Mouse (Mus musculus) embryonic facial prominence, embryonic 15.5 days (tissue): ENCODE results near the gene Il5. TPM values are rescaled to one million over a fixed set of nuclear protein-coding genes. Genes with fewer than 3 reads are reported as not detected.

Experiments
- ATAC-seq: fragments of 200-750 bp; cut with Nextera tagmentation; 2 replicates; pipeline ENCODE4 v1.8.0; 2017; ENCODE audit warnings: low read depth, moderate TSS enrichment; ENCODE audit not compliant: insufficient number of reproducible peaks, low FRiP score, low TSS enrichment
- H3K27ac ChIP-seq: fragments of 300-500 bp; sonication (generic); replicated peaks from 2 replicates; pipeline ENCODE4 v1.5.1; 2015; ENCODE audit warnings: mild to moderate bottlenecking, inconsistent platforms
- H3K27me3 ChIP-seq: fragments of 300-500 bp; sonication (generic); 2 replicates; pipeline ENCODE4 v1.6.1; 2015; ENCODE audit warnings: inconsistent platforms
- H3K36me3 ChIP-seq: fragments of 300-500 bp; sonication (generic); 2 replicates; pipeline ENCODE4 v1.6.1; 2015; ENCODE audit warnings: mild to moderate bottlenecking, inconsistent platforms
- H3K4me1 ChIP-seq: fragments of 300-500 bp; sonication (generic); 2 replicates; pipeline ENCODE4 v1.6.1; 2015; ENCODE audit warnings: inconsistent platforms
- H3K4me2 ChIP-seq: fragments of 300-500 bp; sonication (generic); replicated peaks from 2 replicates; pipeline ENCODE4 v1.6.1; 2015; ENCODE audit warnings: mild to moderate bottlenecking, inconsistent platforms
- H3K4me3 ChIP-seq: fragments of 300-500 bp; sonication (generic); replicated peaks from 2 replicates; pipeline ENCODE4 v1.5.1; 2015; ENCODE audit warnings: mild to moderate bottlenecking, inconsistent platforms
- H3K9ac ChIP-seq: fragments of 300-500 bp; sonication (generic); 2 replicates; pipeline ENCODE4 v1.6.1; 2015; ENCODE audit warnings: inconsistent platforms
- H3K9me3 ChIP-seq: fragments of 300-500 bp; sonication (generic); replicated peaks from 2 replicates; pipeline ENCODE4 v1.6.1; 2016; ENCODE audit warnings: inconsistent platforms
- WGBS: fragments of 180-500 bp; shearing (Covaris S2); methylation state at CpG from one replicate; pipeline ENCODE4 v1.1.7; 2015; 5-methylcytosine and 5-hydroxymethylcytosine counted together
- polyA plus RNA-seq: library from polyadenylated mRNA; unstranded; fragments of >200 nt; fragmentation: Nextera tagmentation; extraction: Ambion mirVana; gene quantifications from 2 replicates; pipeline ENCODE4 v1.2.1, GENCODE M21; 2015

Gene Il5
- polyA plus RNA-seq, 1 experiment from 2014 or later: not detected

GRCm38 (mm10) chr11:53761822-53762221 lies 41.2 kb downstream of the Il5 start:
- Histone ChIP-seq H3K27me3 (no peaks in the 10 kb centered on the region), H3K4me3 (no peak overlapping the region), H3K9me3 (no peaks in the 10 kb centered on the region), H3K27ac (peak overlapping the region; percentile 95), H3K4me1 (peaks cover 54% of the 10 kb centered on the region), H3K4me2 (no peak overlapping the region), H3K9ac (no peak overlapping the region), H3K36me3 (no peaks in the 10 kb centered on the region)
- ATAC-seq: no peak
- WGBS: 49% methylated on average over 2 of the region's 2 CpGs

- no peak for ATAC-seq
- no peaks in the 10 kb centered on the region for H3K9me3 ChIP-seq
- H3K27me3 ChIP-seq: no peaks in the 10 kb centered on the region
- 64% methylated on average over 2 of the region's 2 CpGs for WGBS
- peak overlapping the region; percentile 95 for H3K27ac ChIP-seq
- H3K36me3 ChIP-seq: no peaks in the 10 kb centered on the region
- H3K4me2 ChIP-seq: peak overlapping the region; percentile 77
- H3K4me1 ChIP-seq: peaks cover 54% of the 10 kb centered on the region
- H3K4me3 ChIP-seq: peak overlapping the region; percentile 39
- no peak overlapping the region for H3K9ac ChIP-seq
Measured at GRCm38 (mm10) chr11:53762426-53762825, 41.8 kb downstream of the Il5 start.

GRCm38 (mm10) chr11:53762827-53763495 lies 42.4 kb downstream of the Il5 start:
- WGBS: 4% methylated on average over 23 of the region's 23 CpGs
- no peak for ATAC-seq
- peaks cover 54% of the 10 kb centered on the region for H3K4me1 ChIP-seq

GRCm38 (mm10) chr11:53763496-53764140 lies 43.0 kb downstream of the Il5 start:
- Histone ChIP-seq H3K27me3 (no peaks in the 10 kb centered on the region), H3K4me1 (peaks cover 53% of the 10 kb centered on the region), H3K9ac (peak overlapping the region; percentile 24), H3K27ac (peak overlapping the region; percentile 95), H3K4me2 (peak overlapping the region; percentile 77), H3K9me3 (no peaks in the 10 kb centered on the region), H3K4me3 (peak overlapping the region; percentile 39), H3K36me3 (no peaks in the 10 kb centered on the region)
- peak; percentile 89 for ATAC-seq
- under 1% methylated on average over 33 of the region's 33 CpGs for WGBS

More at GRCm38 (mm10) chr11:53762827-53763495, 42.4 kb downstream of the Il5 start:
- Histone ChIP-seq H3K4me3 (peak overlapping the region; percentile 39), H3K9me3 (no peaks in the 10 kb centered on the region), H3K4me2 (peak overlapping the region; percentile 77), H3K9ac (0 out of 2 replicates have a peak overlapping the region, but pooled peaks have one; percentile 24), H3K27me3 (no peaks in the 10 kb centered on the region), H3K36me3 (no peaks in the 10 kb centered on the region), H3K27ac (peak overlapping the region; percentile 95)

- no peaks in the 10 kb centered on the region for H3K27me3 ChIP-seq
- H3K4me1 ChIP-seq: peaks cover 48% of the 10 kb centered on the region
- H3K4me3 ChIP-seq: no peak overlapping the region
- no peaks in the 10 kb centered on the region for H3K36me3 ChIP-seq
- H3K27ac ChIP-seq: peak overlapping the region; percentile 95
- 45% methylated on average over 5 of the region's 5 CpGs for WGBS
- ATAC-seq: no peak
- no peaks in the 10 kb centered on the region for H3K9me3 ChIP-seq
- H3K9ac ChIP-seq: no peak overlapping the region
- no peak overlapping the region for H3K4me2 ChIP-seq
Measured at GRCm38 (mm10) chr11:53764581-53764980, 44.0 kb downstream of the Il5 start.

- ATAC-seq: no peak
- Histone ChIP-seq H3K27me3 (no peaks in the 10 kb centered on the region), H3K9ac (no peak overlapping the region), H3K4me2 (no peak overlapping the region), H3K27ac (no peak overlapping the region), H3K4me1 (peaks cover 24% of the 10 kb centered on the region), H3K36me3 (0 out of 2 replicates have a peak, but pooled peaks cover 6% of the 10 kb centered on the region), H3K4me3 (0 out of 2 replicates have a peak overlapping the region, but pooled peaks have one; percentile 72), H3K9me3 (no peaks in the 10 kb centered on the region)
- 58% methylated on average over 13 of the region's 13 CpGs for whole genome bisulfite sequencing
Measured at GRCm38 (mm10) chr11:53768422-53769184, 48.0 kb downstream of the Il5 start.

- Histone ChIP-seq H3K27ac (peak overlapping the region; percentile 39; the same call in 1 of the 2 replicates), H3K4me3 (peak overlapping the region; percentile 72), H3K4me1 (peaks cover 18% of the 10 kb centered on the region), H3K27me3 (no peaks in the 10 kb centered on the region), H3K9me3 (no peaks in the 10 kb centered on the region), H3K36me3 (peaks cover 10% of the 10 kb centered on the region; the same call in 1 of the 2 replicates), H3K4me2 (peak overlapping the region; percentile 89), H3K9ac (no peak overlapping the region)
- 58% methylated on average over 12 of the region's 12 CpGs for WGBS
- ATAC-seq: no peak
Measured at GRCm38 (mm10) chr11:53769185-53769576, 48.6 kb downstream of the Il5 start.

GRCm38 (mm10) chr11:53769760-53770124 lies 49.1 kb downstream of the Il5 start, which contains the start of gene Irf1:
Irf1 (plus strand) TSS chr11:53770014.
- peaks cover 14% of the 10 kb centered on the region; the same call in 1 of the 2 replicates for H3K36me3 ChIP-seq
- H3K4me3 ChIP-seq: peak within 1 kb of the TSS; percentile 72
- peaks cover 13% of the 10 kb centered on the region for H3K4me1 ChIP-seq
- no peaks in the 10 kb centered on the region for H3K27me3 ChIP-seq
- ATAC-seq: peak; percentile 94
- H3K9me3 ChIP-seq: no peaks in the 10 kb centered on the region
- H3K9ac ChIP-seq: peak within 1 kb of the TSS; percentile 50
- peak within 1 kb of the TSS; percentile 56 for H3K27ac ChIP-seq
- peak within 1 kb of the TSS; percentile 89 for H3K4me2 ChIP-seq
- under 1% methylated on average over 40 of the region's 40 CpGs for WGBS

- ATAC-seq: peak; percentile 84
Measured at GRCm38 (mm10) chr11:53770125-53770791, 49.7 kb downstream of the Il5 start.

GRCm38 (mm10) chr11:53771001-53771744 lies 50.6 kb downstream of the Il5 start:
- Histone ChIP-seq H3K4me1 (peaks cover 20% of the 10 kb centered on the region), H3K9ac (no peak overlapping the region), H3K4me2 (peak overlapping the region; percentile 89), H3K9me3 (no peaks in the 10 kb centered on the region), H3K27ac (no peak overlapping the region), H3K27me3 (no peaks in the 10 kb centered on the region), H3K4me3 (peak overlapping the region; percentile 72), H3K36me3 (peaks cover 14% of the 10 kb centered on the region)
- ATAC-seq: no peak
- WGBS: 80% methylated on average over 11 of the region's 11 CpGs

More at GRCm38 (mm10) chr11:53770125-53770791, 49.7 kb downstream of the Il5 start:
- Histone ChIP-seq H3K36me3 (peaks cover 14% of the 10 kb centered on the region; the same call in 1 of the 2 replicates), H3K9ac (peak overlapping the region; percentile 50), H3K9me3 (no peaks in the 10 kb centered on the region), H3K27ac (peak overlapping the region; percentile 56), H3K4me2 (peak overlapping the region; percentile 89), H3K4me3 (peak overlapping the region; percentile 72), H3K4me1 (peaks cover 16% of the 10 kb centered on the region), H3K27me3 (no peaks in the 10 kb centered on the region)
- WGBS: under 1% methylated on average over 73 of the region's 75 CpGs
